Mouse (Mus musculus): Measurements from ENCODE around the gene Cdc42ep1.

- TF ChIP-seq POLR2A (IDR thresholded peaks at IDR 0.05; ENCODE audit: insufficient read depth, low read depth, low read length) (no peak), CTCF (IDR thresholded peaks at IDR 0.05; ENCODE audit: insufficient read depth, low read depth, low read length) (no peak)
Observed at GRCm38 (mm10) chr15:78835200-78836085, 7.0 kb upstream of the Cdc42ep1 start.

Data from olfactory bulb, adult 2 months (tissue).